Mouse (Mus musculus): ENCODE results near the gene Krtcap3. TPM values are rescaled to one million over a fixed set of nuclear protein-coding genes. Genes with fewer than 3 reads are reported as not detected.
"Not testable (repeated sequence)": the region's sequence is repeated elsewhere in the genome, so short reads cannot be mapped to it uniquely, and the experiment has no call there.

Krtcap3 gene
- polyA plus RNA-seq, 2 experiments: 3.5 to 5.3 TPM

DNA sequence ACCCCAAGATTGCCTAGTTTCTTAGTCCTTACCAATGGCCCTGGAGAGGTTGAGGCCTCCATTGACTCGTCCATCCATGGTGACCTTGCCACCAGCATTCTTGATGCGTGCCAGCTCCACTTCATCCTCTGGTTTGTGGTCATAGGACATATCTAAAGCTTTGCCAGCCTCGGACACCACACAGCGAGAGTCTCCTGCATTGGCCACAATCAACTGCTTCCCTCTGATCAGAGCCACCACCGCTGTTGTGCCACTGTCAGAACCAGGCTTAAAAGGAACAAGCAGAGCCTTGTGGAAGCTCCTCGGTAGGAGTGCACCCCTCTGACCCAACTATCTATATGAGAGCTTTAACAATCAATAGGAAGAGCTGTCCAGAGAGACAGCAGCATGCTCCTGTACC is 47.1 kb upstream of the Krtcap3 start:
- Histone ChIP-seq H3K27me3 (ENCODE audit: control insufficient read depth, insufficient read depth, low read length) (no peaks in the 10 kb centered on the region), H3K4me2 (ENCODE audit: low read depth) (no peak overlapping the region), H3K27ac (no peak overlapping the region), H3K36me3 (replicated peaks; ENCODE audit: control insufficient read depth, insufficient read depth, low read depth) (peaks cover 70% of the 10 kb centered on the region), H3K9me3 (ENCODE audit: control insufficient read depth, low read length) (no peaks in the 10 kb centered on the region; the same call in 1 of the 2 replicates), H3K4me1 (replicated peaks; ENCODE audit: control insufficient read depth in 2 of 2, insufficient read depth in 2 of 2, low read length in 1 of 2) (peaks cover 0 to 3% of the 10 kb centered on the region in 2 experiments; a peak in 3 of 4 replicates), H3K4me3 (ENCODE audit: insufficient read depth in 1 of 2, low read depth in 2 of 2, low read length in 2 of 2) (no peak overlapping the region), H3K9ac (replicated peaks) (no peak overlapping the region)
- WGBS (ENCODE audit: insufficient replicate concordance): 87% methylated on average over 6 of the region's 6 CpGs
- no peak for DNase-seq (ENCODE audit: low read depth in 3 of 3, low spot score in 3 of 3)
- ATAC-seq (ENCODE audit: insufficient read depth): no peak
- TF ChIP-seq EP300 (IDR thresholded peaks at IDR 0.05; ENCODE audit: low read depth) (no peak), CTCF (IDR thresholded peaks at IDR 0.05; ENCODE audit: low read depth) (no peak)

GRCm38 (mm10) chr5:31216554-31216953 is 34.9 kb upstream of the Krtcap3 start:
- peaks cover 23 to 25% of the 10 kb centered on the region in 2 experiments for H3K4me1 ChIP-seq (replicated peaks; ENCODE audit: control insufficient read depth in 2 of 2, insufficient read depth in 2 of 2, low read length in 1 of 2)
- not testable (repeated sequence) for ATAC-seq (ENCODE audit: insufficient read depth); H3K27ac ChIP-seq; H3K9ac ChIP-seq (replicated peaks); H3K9me3 ChIP-seq (ENCODE audit: control insufficient read depth, low read length); H3K4me3 ChIP-seq (ENCODE audit: insufficient read depth in 1 of 2, low read depth in 2 of 2, low read length in 2 of 2); H3K27me3 ChIP-seq (ENCODE audit: control insufficient read depth, insufficient read depth, low read length); H3K36me3 ChIP-seq (replicated peaks; ENCODE audit: control insufficient read depth, insufficient read depth, low read depth); H3K4me2 ChIP-seq (ENCODE audit: low read depth); DNase-seq (ENCODE audit: low read depth in 3 of 3, low spot score in 3 of 3)
- WGBS (ENCODE audit: insufficient replicate concordance): 66% methylated on average over 6 of the region's 6 CpGs

DNA sequence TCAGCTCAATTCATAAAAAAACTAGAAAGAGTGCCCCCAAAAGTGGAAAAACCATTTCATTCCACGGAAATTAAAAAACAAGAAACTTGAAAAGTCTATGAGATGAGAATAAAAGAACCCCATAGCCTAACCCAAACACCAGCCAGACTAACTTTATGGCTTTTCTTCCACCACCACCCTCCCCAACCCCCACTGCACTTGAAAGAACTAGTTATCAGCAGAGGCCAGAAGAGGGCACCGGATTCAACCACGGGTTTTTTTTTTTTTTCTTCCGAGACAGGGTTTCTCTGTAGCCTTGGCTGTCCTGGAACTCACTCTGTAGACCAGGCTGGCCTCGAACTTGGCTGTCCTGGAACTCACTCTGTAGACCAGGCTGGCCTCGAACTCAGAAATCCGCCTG is 33.2 kb upstream of the Krtcap3 start:
- Histone ChIP-seq H3K36me3 (replicated peaks; ENCODE audit: control insufficient read depth, insufficient read depth, low read depth) (peaks cover 8% of the 10 kb centered on the region; the same call in 1 of the 2 replicates), H3K27me3 (ENCODE audit: control insufficient read depth, insufficient read depth, low read length) (no peaks in the 10 kb centered on the region), H3K9ac (replicated peaks) (peak overlapping the region; percentile 54), H3K4me3 (ENCODE audit: insufficient read depth in 1 of 2, low read depth in 2 of 2, low read length in 2 of 2) (peak overlapping the region; percentile 58 to 96; a peak in 3 of 4 replicates), H3K4me1 (replicated peaks; ENCODE audit: control insufficient read depth in 2 of 2, insufficient read depth in 2 of 2, low read length in 1 of 2) (peaks cover 24 to 25% of the 10 kb centered on the region in 2 experiments), H3K27ac (peak overlapping the region; percentile 84), H3K4me2 (ENCODE audit: low read depth) (peak overlapping the region; percentile 83), H3K9me3 (ENCODE audit: control insufficient read depth, low read length) (no peaks in the 10 kb centered on the region)
- DNase-seq (ENCODE audit: low read depth in 3 of 3, low spot score in 3 of 3) (peak; percentile 73 to 76 (median 74)), ATAC-seq (ENCODE audit: insufficient read depth) (peak; percentile 24)
- peak; percentile 71 for TF ChIP-seq EP300 (IDR thresholded peaks at IDR 0.05; ENCODE audit: low read depth)
- peak; percentile 39; the same call in 1 of the 2 replicates for TF ChIP-seq CTCF (IDR thresholded peaks at IDR 0.05; ENCODE audit: low read depth)
- WGBS (ENCODE audit: insufficient replicate concordance): 19% methylated on average over 7 of the region's 7 CpGs

- TF ChIP-seq CTCF (IDR thresholded peaks at IDR 0.05; ENCODE audit: low read depth): peak; percentile 33; the same call in 1 of the 2 replicates
- TF ChIP-seq EP300 (IDR thresholded peaks at IDR 0.05; ENCODE audit: low read depth): no peak
- WGBS (ENCODE audit: insufficient replicate concordance): 0% methylated on average over 2 of the region's 2 CpGs
- ATAC-seq (ENCODE audit: insufficient read depth) (no peak), DNase-seq (ENCODE audit: low read depth in 3 of 3, low spot score in 3 of 3) (peak; percentile 55 to 70 (median 57))
- Histone ChIP-seq H3K36me3 (replicated peaks; ENCODE audit: control insufficient read depth, insufficient read depth, low read depth) (peaks cover 8% of the 10 kb centered on the region; the same call in 1 of the 2 replicates), H3K4me3 (ENCODE audit: insufficient read depth in 1 of 2, low read depth in 2 of 2, low read length in 2 of 2) (peak overlapping the region; percentile 88 to 96), H3K27me3 (ENCODE audit: control insufficient read depth, insufficient read depth, low read length) (no peaks in the 10 kb centered on the region), H3K27ac (peak overlapping the region; percentile 84), H3K9ac (replicated peaks) (peak overlapping the region; percentile 92), H3K9me3 (ENCODE audit: control insufficient read depth, low read length) (no peaks in the 10 kb centered on the region), H3K4me2 (ENCODE audit: low read depth) (peak overlapping the region; percentile 83), H3K4me1 (replicated peaks; ENCODE audit: control insufficient read depth in 2 of 2, insufficient read depth in 2 of 2, low read length in 1 of 2) (peaks cover 24 to 25% of the 10 kb centered on the region in 2 experiments)
Observed at GRCm38 (mm10) chr5:31219070-31219469, 32.4 kb upstream of the Krtcap3 start.

DNA sequence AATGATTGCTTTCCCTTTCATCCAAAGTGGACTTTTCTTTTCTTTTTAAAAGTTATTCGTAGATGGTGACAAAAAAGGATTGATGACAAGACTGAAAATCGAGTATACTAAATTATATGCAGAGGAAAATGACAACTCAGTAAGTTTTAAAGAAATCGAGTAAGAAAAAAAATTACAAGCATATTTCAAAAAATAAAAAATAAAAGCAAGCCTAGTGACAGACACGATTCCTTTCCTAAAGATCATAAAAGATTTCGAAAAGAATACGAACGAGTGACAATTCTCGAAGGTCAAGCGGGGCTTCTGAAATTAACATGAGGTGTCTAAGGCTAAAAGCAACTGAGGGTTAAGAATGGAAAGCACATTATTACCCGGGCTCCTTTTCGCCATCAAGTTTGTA is 32.0 kb upstream of the Krtcap3 start:
- H3K4me1 ChIP-seq (replicated peaks; ENCODE audit: control insufficient read depth in 2 of 2, insufficient read depth in 2 of 2, low read length in 1 of 2): peaks cover 24 to 25% of the 10 kb centered on the region in 2 experiments
- TF ChIP-seq EP300 (IDR thresholded peaks at IDR 0.05; ENCODE audit: low read depth) (no peak), CTCF (IDR thresholded peaks at IDR 0.05; ENCODE audit: low read depth) (no peak)
- ATAC-seq (ENCODE audit: insufficient read depth) (no peak), DNase-seq (ENCODE audit: low read depth in 3 of 3, low spot score in 3 of 3) (no peak)
- H3K27ac ChIP-seq: peak overlapping the region; percentile 84
- peak overlapping the region; percentile 88 to 96 for H3K4me3 ChIP-seq (ENCODE audit: insufficient read depth in 1 of 2, low read depth in 2 of 2, low read length in 2 of 2)
- H3K36me3 ChIP-seq (replicated peaks; ENCODE audit: control insufficient read depth, insufficient read depth, low read depth): peaks cover 8% of the 10 kb centered on the region; the same call in 1 of the 2 replicates
- no peaks in the 10 kb centered on the region for H3K9me3 ChIP-seq (ENCODE audit: control insufficient read depth, low read length)
- under 1% methylated on average over 11 of the region's 11 CpGs for WGBS (ENCODE audit: insufficient replicate concordance)
- no peaks in the 10 kb centered on the region for H3K27me3 ChIP-seq (ENCODE audit: control insufficient read depth, insufficient read depth, low read length)
- peak overlapping the region; percentile 92 for H3K9ac ChIP-seq (replicated peaks)
- peak overlapping the region; percentile 83 for H3K4me2 ChIP-seq (ENCODE audit: low read depth)
